Mouse (Mus musculus) C2C12 (cell line): ENCODE results near the gene Sptbn1.

Experiments
- CEBPB ChIP-seq: IDR thresholded peaks from one replicate; pipeline ENCODE4 v1.6.1; 2011; ENCODE audit warnings: low read depth, mild to moderate bottlenecking, control low read depth, moderate library complexity
- CTCF ChIP-seq: IDR thresholded peaks from one replicate; pipeline ENCODE4 v1.5.1; 2011; ENCODE audit not compliant: control insufficient read depth, insufficient read depth, insufficient read length
- MAX ChIP-seq: IDR thresholded peaks from one replicate; pipeline ENCODE4 v1.6.1; 2011; ENCODE audit warnings: mild to moderate bottlenecking, control low read depth
- USF1 ChIP-seq: IDR thresholded peaks from one replicate; pipeline ENCODE4 v1.6.1; 2011; ENCODE audit warnings: low read depth, mild to moderate bottlenecking, control low read depth, moderate library complexity

GRCm38 (mm10) chr11:30267036-30267891 lies 711 bp downstream of the Sptbn1 start:
- no peak for TF ChIP-seq CTCF
- TF ChIP-seq MAX = no peak
- no peak for TF ChIP-seq USF1
- TF ChIP-seq CEBPB = no peak
